Mouse (Mus musculus): ENCODE measurements around the gene Ssrp1. TPM values are rescaled to one million over a fixed set of nuclear protein-coding genes. Genes with fewer than 3 reads are reported as not detected.

The Ssrp1 gene
- polyA plus RNA-seq, 1 experiment: 88.4 TPM

- DNase-seq (ENCODE audit: low spot score): no peak
Observed at GRCm38 (mm10) chr2:85036507-85037046, 457 bp upstream of the Ssrp1 start.

DNA sequence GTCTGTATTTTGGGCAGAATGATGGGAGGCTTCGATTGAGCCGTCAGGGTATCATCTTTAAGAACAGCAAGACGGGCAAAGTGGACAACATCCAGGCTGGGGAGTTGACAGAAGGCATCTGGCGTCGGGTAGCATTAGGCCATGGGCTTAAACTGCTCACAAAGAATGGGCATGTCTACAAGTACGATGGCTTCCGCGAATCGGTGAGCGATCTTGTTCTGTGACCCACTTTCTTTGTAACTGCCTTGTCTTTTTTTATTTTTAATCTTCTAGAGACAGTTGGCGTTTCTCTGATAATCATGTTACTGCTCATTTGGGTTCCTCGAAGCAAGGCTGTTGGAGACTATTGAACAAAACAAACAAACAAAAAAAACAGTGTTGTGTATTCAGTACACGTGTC lies 1.3 kb downstream of the Ssrp1 start:
- DNase-seq (ENCODE audit: low spot score): no peak

DNA sequence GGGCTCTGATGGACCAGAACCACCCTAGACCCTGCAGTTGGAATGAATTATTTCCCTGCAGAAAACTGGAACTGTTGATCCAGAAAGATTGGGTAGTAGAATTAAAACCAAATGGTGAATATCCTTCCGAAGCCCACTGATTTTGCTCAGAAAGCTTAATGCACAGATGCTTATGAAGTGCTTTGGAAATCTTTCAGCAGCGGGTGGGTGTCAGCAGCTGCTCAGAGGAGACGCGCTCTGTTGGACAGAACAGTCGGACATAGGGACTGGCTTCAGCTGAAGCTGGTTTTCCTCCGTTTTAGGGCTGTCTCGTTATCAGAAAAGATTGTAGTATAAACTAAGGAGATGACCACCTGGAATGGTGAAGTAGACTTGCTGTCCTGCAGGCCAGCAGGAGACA lies 6.6 kb downstream of the Ssrp1 start:
- DNase-seq (ENCODE audit: low spot score): no peak

GRCm38 (mm10) chr2:85046222-85046621 lies 9.2 kb downstream of the Ssrp1 start:
- no peak for DNase-seq (ENCODE audit: low spot score)

DNA sequence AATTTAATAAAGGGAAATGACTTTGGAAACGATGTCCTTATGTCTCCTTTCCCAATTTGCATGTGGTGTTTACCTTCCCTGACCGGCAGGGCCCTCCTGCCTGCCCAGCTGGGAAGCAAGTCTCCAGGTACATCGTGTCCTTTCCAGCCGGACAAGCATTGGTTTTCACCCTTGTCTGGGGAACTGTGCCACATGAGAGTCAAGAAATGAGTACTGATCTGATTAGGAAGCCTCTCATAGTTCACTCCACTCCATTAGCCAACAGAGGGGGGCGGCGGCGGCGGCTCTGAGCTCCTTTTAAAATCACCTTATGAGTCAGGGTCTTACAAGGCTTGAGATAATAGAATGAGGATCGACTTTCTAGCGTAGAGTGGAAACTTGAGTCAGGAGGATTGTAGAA lies 10.0 kb downstream of the Ssrp1 start:
- DNase-seq (ENCODE audit: low spot score): no peak

GRCm38 (mm10) chr2:85047596-85048167 lies 10.6 kb downstream of the Ssrp1 start, which contains the start of gene Tnks1bp1:
Tnks1bp1 (plus strand) TSS chr2:85048022.
- peak; percentile 89 for DNase-seq (ENCODE audit: low spot score)

GRCm38 (mm10) chr2:85048168-85048751 lies 11.2 kb downstream of the Ssrp1 start:
- DNase-seq (ENCODE audit: low spot score): peak; percentile 63

GRCm38 (mm10) chr2:85049277-85049676 lies 12.2 kb downstream of the Ssrp1 start:
- no peak for DNase-seq (ENCODE audit: low spot score)

DNA sequence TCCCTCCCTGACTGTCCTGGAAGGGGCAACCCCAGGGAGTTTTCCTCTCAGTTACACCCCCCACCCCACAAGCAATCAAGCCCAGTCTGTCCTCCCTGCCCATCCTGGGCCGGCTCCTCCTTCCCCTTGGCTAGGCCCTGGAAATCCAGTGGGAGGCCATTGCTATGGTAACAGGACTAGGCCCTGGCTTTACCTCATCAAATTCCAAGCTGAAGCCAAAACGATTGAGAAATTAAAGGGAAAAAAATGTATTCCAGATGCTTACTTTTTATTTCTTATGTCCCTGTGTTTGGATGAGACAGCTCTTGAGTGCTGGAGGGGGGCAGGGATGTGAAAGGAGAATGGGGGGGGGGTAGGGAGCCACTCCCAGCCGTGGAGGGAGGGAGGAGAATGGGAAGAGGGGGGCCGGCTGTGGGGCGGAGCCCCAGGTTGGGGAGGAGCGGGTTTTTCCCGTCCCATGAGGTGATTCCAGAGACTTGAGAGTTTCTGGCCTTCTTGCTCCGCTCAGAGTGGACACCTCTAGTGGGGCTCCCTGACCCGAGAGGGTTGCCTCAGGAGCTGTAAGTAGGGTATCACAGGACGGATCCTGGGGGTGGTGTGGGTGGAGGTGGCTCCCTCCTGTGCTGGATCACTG lies 13.1 kb downstream of the Ssrp1 start:
- peak; percentile 51 for DNase-seq (ENCODE audit: low spot score)

DNA sequence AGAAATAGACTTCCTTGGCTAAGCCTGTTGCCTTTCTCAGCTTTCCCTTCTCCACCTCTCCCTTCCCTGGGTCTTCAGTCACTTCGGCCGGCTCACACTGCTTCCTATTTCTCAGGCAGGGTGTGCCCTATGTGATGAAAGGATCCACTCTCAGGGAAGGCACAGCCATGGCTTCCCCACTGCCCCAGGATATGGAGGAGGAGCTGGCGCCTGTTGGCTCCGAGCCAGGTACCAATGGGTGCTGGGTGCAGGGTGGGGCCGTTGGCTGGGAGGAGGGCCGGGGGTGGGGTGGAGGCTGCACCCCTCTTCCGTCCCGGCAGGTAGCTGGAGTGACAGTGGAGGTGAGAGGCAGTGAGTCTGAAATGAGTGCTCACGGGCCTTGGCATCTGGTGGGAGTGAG lies 13.7 kb downstream of the Ssrp1 start:
- DNase-seq (ENCODE audit: low spot score): peak; percentile 69

- no peak for DNase-seq (ENCODE audit: low spot score)
Observed at GRCm38 (mm10) chr2:85053192-85053816, 16.3 kb downstream of the Ssrp1 start.

DNA sequence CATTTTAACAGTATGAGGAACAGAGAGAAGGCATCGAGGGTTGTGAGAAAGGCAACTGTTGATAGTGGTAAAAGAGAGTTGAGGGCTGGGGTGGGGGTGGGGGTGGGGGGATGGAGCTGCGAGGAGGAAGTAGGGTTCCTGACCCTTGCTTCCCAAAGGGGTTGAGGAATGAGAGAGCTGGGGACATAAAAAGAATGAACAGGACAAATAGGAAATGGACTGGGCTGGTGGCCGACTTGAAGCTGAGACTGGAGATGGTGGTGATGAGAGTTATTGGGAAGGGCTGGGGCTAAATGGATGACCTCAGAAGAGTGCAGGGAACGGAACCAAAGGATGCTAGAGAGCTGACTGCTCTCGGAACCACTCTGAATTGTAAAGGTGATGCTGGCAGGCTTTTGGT lies 19.7 kb downstream of the Ssrp1 start:
- DNase-seq (ENCODE audit: low spot score): no peak

DNA sequence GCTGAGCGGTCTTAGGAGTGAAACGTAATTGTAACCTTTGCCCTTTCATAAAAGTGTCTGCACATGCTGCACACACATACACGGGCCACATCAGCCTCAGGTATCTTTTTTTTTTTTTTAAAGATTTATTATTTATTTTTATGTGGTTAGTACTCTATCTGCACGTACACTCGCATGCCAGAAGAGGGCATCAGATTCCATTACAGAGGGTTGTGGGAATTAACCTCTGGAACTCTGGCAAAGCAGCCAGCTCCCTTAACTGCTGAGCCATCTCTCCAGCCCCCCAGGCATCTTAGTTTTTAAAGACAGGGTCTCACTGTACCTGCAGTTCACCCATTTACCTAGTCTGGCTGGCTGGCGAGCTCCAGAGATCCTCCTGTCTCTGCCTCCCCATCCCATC lies 22.6 kb downstream of the Ssrp1 start:
- no peak for DNase-seq (ENCODE audit: low spot score)

- DNase-seq (ENCODE audit: low spot score): peak; percentile 68
Observed at GRCm38 (mm10) chr2:85060591-85061060, 23.6 kb downstream of the Ssrp1 start.

- DNase-seq (ENCODE audit: low spot score): no peak
Observed at GRCm38 (mm10) chr2:85061107-85061541, 24.1 kb downstream of the Ssrp1 start.

- no peak for DNase-seq (ENCODE audit: low spot score)
Observed at GRCm38 (mm10) chr2:85065141-85065875, 28.3 kb downstream of the Ssrp1 start.

DNA sequence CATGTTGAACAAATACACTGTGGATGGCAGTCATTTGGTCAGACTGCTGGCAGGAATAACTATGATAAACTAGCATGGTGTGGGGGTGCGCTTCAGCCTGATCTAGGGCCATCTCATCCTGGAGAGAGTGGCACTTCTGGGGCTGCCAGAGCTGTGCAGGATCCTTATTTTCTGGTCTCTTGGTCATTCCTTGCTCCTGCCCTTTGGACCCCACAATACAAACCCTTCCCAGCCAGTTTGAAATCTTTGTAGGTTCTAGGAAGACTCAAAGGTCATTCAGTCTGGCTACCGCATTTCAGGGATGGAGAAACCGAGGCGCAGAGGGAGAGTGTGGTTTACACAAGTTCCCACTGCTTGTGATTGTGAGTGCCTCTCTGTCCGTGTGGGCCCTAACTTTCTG lies 29.9 kb downstream of the Ssrp1 start:
- no peak for DNase-seq (ENCODE audit: low spot score)

DNA sequence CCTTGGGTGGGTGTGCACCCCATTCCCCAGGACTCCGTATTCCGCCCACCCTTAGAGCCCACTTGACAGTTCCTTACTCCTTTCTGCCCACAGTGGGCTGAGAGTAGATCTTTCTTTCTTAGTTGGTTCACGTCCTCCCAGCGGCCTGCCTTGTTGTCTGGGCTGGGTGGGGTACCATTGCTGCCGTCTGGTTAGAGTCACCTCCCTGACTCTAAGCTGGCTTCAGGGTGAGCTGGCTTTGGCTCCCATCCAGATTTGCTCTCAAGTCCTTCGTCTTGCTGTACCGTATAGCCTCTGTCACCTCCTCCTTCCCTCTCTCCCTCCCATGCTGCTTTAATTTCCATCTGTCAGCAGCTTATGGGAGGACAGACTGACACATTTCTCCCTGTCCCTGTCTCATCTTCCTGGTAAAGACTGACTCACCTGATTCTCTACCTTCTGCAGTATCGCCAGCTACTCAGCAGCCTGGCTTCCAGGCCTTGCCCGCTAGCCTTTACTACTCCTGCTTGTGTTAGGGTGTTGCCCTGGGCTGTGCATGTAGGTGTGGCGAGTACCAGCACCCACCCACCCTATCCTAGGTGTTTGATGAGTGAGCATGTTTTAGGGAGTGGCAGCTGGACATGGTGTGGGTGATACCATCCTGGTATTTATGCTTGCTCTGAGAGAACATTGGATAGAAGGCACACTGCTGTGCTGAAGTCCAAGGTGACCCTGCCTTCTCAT lies 31.0 kb downstream of the Ssrp1 start:
- no peak for DNase-seq (ENCODE audit: low spot score)

GRCm38 (mm10) chr2:85068626-85069025 lies 31.6 kb downstream of the Ssrp1 start:
- DNase-seq (ENCODE audit: low spot score): no peak

DNA sequence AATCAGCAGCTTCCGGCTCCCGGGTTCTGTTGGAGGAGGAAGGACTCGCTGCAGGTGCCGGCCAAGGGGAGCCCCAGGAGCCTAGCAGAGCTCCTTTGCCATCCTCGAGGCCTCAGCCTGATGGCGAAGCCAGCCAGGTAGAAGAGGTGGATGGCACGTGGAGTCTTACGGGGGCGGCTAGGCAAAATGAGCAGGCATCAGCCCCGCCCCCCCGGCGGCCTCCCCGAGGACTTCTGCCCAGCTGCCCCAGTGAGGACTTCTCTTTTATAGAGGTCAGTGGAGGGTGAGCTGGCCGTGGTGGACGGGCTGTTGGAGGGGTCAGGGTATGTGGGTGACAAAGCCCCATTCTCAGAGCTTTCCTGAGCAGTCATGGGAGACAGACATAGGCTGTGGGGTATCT lies 33.1 kb downstream of the Ssrp1 start:
- no peak for DNase-seq (ENCODE audit: low spot score)

- no peak for DNase-seq (ENCODE audit: low spot score)
Observed at GRCm38 (mm10) chr2:85071921-85072320, 34.9 kb downstream of the Ssrp1 start.

Measured in urinary bladder, adult 2 months (tissue).